Mouse (Mus musculus): Measurements from ENCODE around the gene Spef1.

- TF ChIP-seq CTCF (IDR thresholded peaks at IDR 0.05; ENCODE audit: extremely low read depth, insufficient read depth, insufficient read length, insufficient replicate concordance) (no peak), POLR2A (IDR thresholded peaks at IDR 0.05; ENCODE audit: low read depth, low read length) (no peak)
These were observed 38.1 kb upstream of the Spef1 start for GRCm38 (mm10) chr2:131225178-131225577.

Data from spleen, adult 2 months (tissue).